Mouse (Mus musculus): ENCODE data around the gene Sema4d. TPM values are rescaled to one million over a fixed set of nuclear protein-coding genes. Genes with fewer than 3 reads are reported as not detected.

Sema4d gene
- polyA plus RNA-seq, 1 experiment from 2014 or later: 9.7 TPM

GRCm38 (mm10) chr13:51642171-51642778, 151.3 kb downstream of the Sema4d start:
- no peaks in the 10 kb centered on the region for H3K9me3 ChIP-seq (ENCODE audit: control insufficient read depth, low read length)
- H3K27ac ChIP-seq (ENCODE audit: low read depth): no peak overlapping the region
- H3K4me2 ChIP-seq (ENCODE audit: low read length): 0 out of 2 replicates have a peak overlapping the region, but pooled peaks have one; percentile 23
- no peaks in the 10 kb centered on the region for H3K27me3 ChIP-seq (replicated peaks; ENCODE audit: control insufficient read depth, insufficient read depth, low read length)
- no peak overlapping the region for H3K4me3 ChIP-seq (ENCODE audit: low read depth, low read length)
- WGBS: 34% methylated on average over 11 of the region's 11 CpGs
- no peak overlapping the region for H3K9ac ChIP-seq (ENCODE audit: low read length)
- no peak for ATAC-seq (replicated peaks; ENCODE audit: low FRiP score, low TSS enrichment, low read depth)
- DNase-seq (ENCODE audit: low spot score): no peak
- peaks cover 9% of the 10 kb centered on the region for H3K4me1 ChIP-seq (replicated peaks; ENCODE audit: control insufficient read depth, insufficient read depth, low read length)
- H3K36me3 ChIP-seq (ENCODE audit: control insufficient read depth, insufficient read depth, low read length): no peaks in the 10 kb centered on the region

GRCm38 (mm10) chr13:51641424-51641823, 152.1 kb downstream of the Sema4d start:
- Histone ChIP-seq H3K36me3 (ENCODE audit: control insufficient read depth, insufficient read depth, low read length) (no peaks in the 10 kb centered on the region), H3K4me3 (ENCODE audit: low read depth, low read length) (no peak overlapping the region), H3K27me3 (replicated peaks; ENCODE audit: control insufficient read depth, insufficient read depth, low read length) (no peaks in the 10 kb centered on the region), H3K4me2 (ENCODE audit: low read length) (no peak overlapping the region), H3K4me1 (replicated peaks; ENCODE audit: control insufficient read depth, insufficient read depth, low read length) (peaks cover under 1% of the 10 kb centered on the region; the same call in 1 of the 2 replicates), H3K9me3 (ENCODE audit: control insufficient read depth, low read length) (no peaks in the 10 kb centered on the region), H3K9ac (ENCODE audit: low read length) (no peak overlapping the region), H3K27ac (ENCODE audit: low read depth) (no peak overlapping the region)
- DNase-seq (ENCODE audit: low spot score): no peak
- ATAC-seq (replicated peaks; ENCODE audit: low FRiP score, low TSS enrichment, low read depth): no peak
- 90% methylated on average over 3 of the region's 3 CpGs for WGBS

GRCm38 (mm10) chr13:51638958-51639357, 154.6 kb downstream of the Sema4d start:
- no peak overlapping the region for H3K27ac ChIP-seq (ENCODE audit: low read depth)
- H3K27me3 ChIP-seq (replicated peaks; ENCODE audit: control insufficient read depth, insufficient read depth, low read length): no peaks in the 10 kb centered on the region
- no peak overlapping the region for H3K9ac ChIP-seq (ENCODE audit: low read length)
- H3K4me1 ChIP-seq (replicated peaks; ENCODE audit: control insufficient read depth, insufficient read depth, low read length): no peaks in the 10 kb centered on the region
- WGBS: 78% methylated on average over 4 of the region's 4 CpGs
- no peaks in the 10 kb centered on the region for H3K9me3 ChIP-seq (ENCODE audit: control insufficient read depth, low read length)
- no peaks in the 10 kb centered on the region for H3K36me3 ChIP-seq (ENCODE audit: control insufficient read depth, insufficient read depth, low read length)
- DNase-seq (ENCODE audit: low spot score) (no peak), ATAC-seq (replicated peaks; ENCODE audit: low FRiP score, low TSS enrichment, low read depth) (no peak)
- H3K4me3 ChIP-seq (ENCODE audit: low read depth, low read length): no peak overlapping the region
- H3K4me2 ChIP-seq (ENCODE audit: low read length): no peak overlapping the region

Small RNAs within 50 kb of the gene (microRNA-seq; reads per million reads assigned to microRNA genes)
- gene Gm23566: not detected

Other genes with a start within 250 kb of the Sema4d start
- gene Shc3, start 224.3 kb downstream of the Sema4d start, polyA plus RNA-seq (2014; fragmentation: Nextera tagmentation; extraction: Ambion mirVana): 0.20 and 0.43 TPM in 2 replicates
- 391 and 395 TPM in 2 replicates for gene Cks2, start 148.5 kb downstream of the Sema4d start, polyA plus RNA-seq (2014; fragmentation: Nextera tagmentation; extraction: Ambion mirVana)
- 30.2 and 30.6 TPM in 2 replicates for gene Secisbp2, start 142.1 kb downstream of the Sema4d start, polyA plus RNA-seq (2014; fragmentation: Nextera tagmentation; extraction: Ambion mirVana)
- 29.1 and 33.0 TPM in 2 replicates for gene Gadd45g, start 52.9 kb upstream of the Sema4d start, polyA plus RNA-seq (2014; fragmentation: Nextera tagmentation; extraction: Ambion mirVana)